Mouse (Mus musculus): ENCODE measurements at regions not wholly inside any gene's neighbourhood (a gene's known extent, or its start where the extent isn't known, plus 50 kb on each side); places are given as distances from the start of the nearest gene placed in this dataset.

- no peak for DNase-seq (ENCODE audit: low spot score)
These were observed 107.7 kb upstream of the Arl4c start for GRCm38 (mm10) chr1:88809756-88810155.

GRCm38 (mm10) chr1:88813200-88813599 is 111.2 kb upstream of the Arl4c start:
- no peak for DNase-seq (ENCODE audit: low spot score)

- no peak for DNase-seq (ENCODE audit: low spot score)
These were observed 114.4 kb upstream of the Arl4c start for GRCm38 (mm10) chr1:88816376-88816945.

GRCm38 (mm10) chr1:88825215-88825614 is 123.2 kb upstream of the Arl4c start:
- DNase-seq (ENCODE audit: low spot score), result no peak

- no peak for DNase-seq (ENCODE audit: low spot score)
These were observed 136.7 kb upstream of the Arl4c start for GRCm38 (mm10) chr1:88838661-88839274.

- no peak for DNase-seq (ENCODE audit: low spot score)
These were observed 137.5 kb upstream of the Arl4c start for GRCm38 (mm10) chr1:88839407-88839976.

GRCm38 (mm10) chr1:88839977-88840628 is 138.1 kb upstream of the Arl4c start:
- no peak for DNase-seq (ENCODE audit: low spot score)

GRCm38 (mm10) chr1:88840991-88841592 is 139.1 kb upstream of the Arl4c start:
- no peak for DNase-seq (ENCODE audit: low spot score)

- DNase-seq (ENCODE audit: low spot score), result no peak
These were observed 145.5 kb upstream of the Arl4c start for GRCm38 (mm10) chr1:88847333-88848091.

- DNase-seq (ENCODE audit: low spot score), result no peak
These were observed 146.2 kb upstream of the Arl4c start for GRCm38 (mm10) chr1:88848246-88848645.

- no peak for DNase-seq (ENCODE audit: low spot score)
These were observed 147.4 kb upstream of the Arl4c start for GRCm38 (mm10) chr1:88849421-88849820.

- no peak for DNase-seq (ENCODE audit: low spot score)
These were observed 149.9 kb upstream of the Arl4c start for GRCm38 (mm10) chr1:88851931-88852330.

- no peak for DNase-seq (ENCODE audit: low spot score)
These were observed 159.0 kb upstream of the Arl4c start for GRCm38 (mm10) chr1:88860871-88861589.

GRCm38 (mm10) chr1:88861590-88861935 is 159.5 kb upstream of the Arl4c start:
- no peak for DNase-seq (ENCODE audit: low spot score)

- DNase-seq (ENCODE audit: low spot score), result no peak
These were observed 163.4 kb upstream of the Arl4c start for GRCm38 (mm10) chr1:88865436-88865835.

- no peak for DNase-seq (ENCODE audit: low spot score)
These were observed 164.6 kb upstream of the Arl4c start for GRCm38 (mm10) chr1:88866571-88866970.

GRCm38 (mm10) chr1:88867138-88867537 is 165.1 kb upstream of the Arl4c start:
- no peak for DNase-seq (ENCODE audit: low spot score)

- no peak for DNase-seq (ENCODE audit: low spot score)
These were observed 167.9 kb upstream of the Arl4c start for GRCm38 (mm10) chr1:88869885-88870284.

- no peak for DNase-seq (ENCODE audit: low spot score)
These were observed 173.3 kb upstream of the Arl4c start for GRCm38 (mm10) chr1:88875356-88875755.

GRCm38 (mm10) chr1:88877441-88877840 is 175.4 kb upstream of the Arl4c start:
- DNase-seq (ENCODE audit: low spot score), result no peak

GRCm38 (mm10) chr1:88878831-88879230 is 176.8 kb upstream of the Arl4c start:
- DNase-seq (ENCODE audit: low spot score), result no peak

- no peak for DNase-seq (ENCODE audit: low spot score)
These were observed 177.3 kb upstream of the Arl4c start for GRCm38 (mm10) chr1:88879367-88879766.

Data from ovary, postnatal 36 days (tissue).